Mouse (Mus musculus) MEL (cell line): ENCODE results near the gene Fryl.

Experiments used
- CTCF ChIP-seq, 3 experiments: IDR thresholded peaks in 2 of 3; conservative IDR thresholded peaks in 1 of 3; 2 replicates each; pipeline ENCODE4 v1.5.1; 2011 to 2012; ENCODE audit warnings: low read length in 3 of 3, low read depth in 2 of 3, mild to moderate bottlenecking in 2 of 3, improper control_type of control experiment in 1 of 3, inconsistent platforms in 1 of 3, mixed read lengths in 1 of 3, moderate library complexity in 1 of 3; ENCODE audit not compliant: control insufficient read depth in 1 of 3, insufficient read depth in 1 of 3, poor library complexity in 1 of 3, severe bottlenecking in 1 of 3
- E2F4 ChIP-seq: IDR thresholded peaks from 2 replicates; pipeline ENCODE4 v1.6.1; 2011; ENCODE audit warnings: low read depth, low read length, improper control_type of control experiment, borderline replicate concordance
- EP300 ChIP-seq, 2 experiments: IDR thresholded peaks; 2 replicates each; pipeline ENCODE4 v1.6.1; 2011; ENCODE audit warnings: improper control_type of control experiment in 2 of 2, low read length in 2 of 2, low read depth in 1 of 2, mild to moderate bottlenecking in 1 of 2
- ETS1 ChIP-seq: IDR thresholded peaks from 2 replicates; pipeline ENCODE4 v1.6.1; 2012; ENCODE audit warnings: low read depth, mild to moderate bottlenecking, inconsistent platforms, low read length, improper control_type of control experiment, moderate library complexity
- GATA1 ChIP-seq: IDR thresholded peaks from 2 replicates; pipeline ENCODE4 v1.6.1; 2011; ENCODE audit warnings: low read depth, low read length, improper control_type of control experiment
- POLR2A ChIP-seq, 2 experiments: IDR thresholded peaks; 2 replicates each; pipeline ENCODE4 v1.6.1; 2011 to 2012; ENCODE audit warnings: low read length in 2 of 2, mild to moderate bottlenecking in 2 of 2, control low read depth in 1 of 2, improper control_type of control experiment in 1 of 2, low read depth in 1 of 2, moderate library complexity in 1 of 2; ENCODE audit not compliant: control insufficient read depth in 1 of 2, insufficient read depth in 1 of 2, poor library complexity in 1 of 2
- SMC3 ChIP-seq: IDR thresholded peaks from 2 replicates; pipeline ENCODE4 v1.6.1; 2011; ENCODE audit warnings: low read depth, low read length, improper control_type of control experiment
- UBTF ChIP-seq: IDR thresholded peaks from 2 replicates; pipeline ENCODE4 v1.6.1; 2012; ENCODE audit warnings: low read depth, mild to moderate bottlenecking, inconsistent platforms, low read length, improper control_type of control experiment, moderate library complexity, borderline replicate concordance; ENCODE audit not compliant: insufficient read depth
- ZC3H11A ChIP-seq: IDR thresholded peaks from 2 replicates; pipeline ENCODE4 v1.6.1; 2012; ENCODE audit warnings: low read depth, mild to moderate bottlenecking, inconsistent platforms, low read length, improper control_type of control experiment
- ZKSCAN1 ChIP-seq: IDR thresholded peaks from 2 replicates; pipeline ENCODE4 v1.6.1; 2012; ENCODE audit warnings: low read depth, mild to moderate bottlenecking, inconsistent platforms, low read length, improper control_type of control experiment, moderate library complexity

- TF ChIP-seq UBTF (no peak), SMC3 (no peak), POLR2A (IDR thresholded peaks at IDR 0.05; ENCODE audit: control insufficient read depth in 1 of 2, insufficient read depth in 1 of 2, low read depth in 1 of 2, low read length in 2 of 2, poor library complexity in 1 of 2) (no peak), CTCF (IDR thresholded peaks at IDR 0.05 in 2 of 3, conservative IDR thresholded peaks at IDR 0.05 in 1 of 3; ENCODE audit: control insufficient read depth in 1 of 3, insufficient read depth in 1 of 3, low read depth in 2 of 3, low read length in 3 of 3, poor library complexity in 1 of 3, severe bottlenecking in 1 of 3) (no peak), ETS1 (no peak), GATA1 (no peak), ZC3H11A (no peak), ZKSCAN1 (no peak), EP300 (IDR thresholded peaks at IDR 0.05; ENCODE audit: low read depth in 1 of 2, low read length in 2 of 2) (no peak), E2F4 (no peak)
Measured at GRCm38 (mm10) chr5:73223065-73223464, 33.4 kb downstream of the Fryl start.
